Mouse (Mus musculus): ENCODE measurements around the gene Dlat.

DNA sequence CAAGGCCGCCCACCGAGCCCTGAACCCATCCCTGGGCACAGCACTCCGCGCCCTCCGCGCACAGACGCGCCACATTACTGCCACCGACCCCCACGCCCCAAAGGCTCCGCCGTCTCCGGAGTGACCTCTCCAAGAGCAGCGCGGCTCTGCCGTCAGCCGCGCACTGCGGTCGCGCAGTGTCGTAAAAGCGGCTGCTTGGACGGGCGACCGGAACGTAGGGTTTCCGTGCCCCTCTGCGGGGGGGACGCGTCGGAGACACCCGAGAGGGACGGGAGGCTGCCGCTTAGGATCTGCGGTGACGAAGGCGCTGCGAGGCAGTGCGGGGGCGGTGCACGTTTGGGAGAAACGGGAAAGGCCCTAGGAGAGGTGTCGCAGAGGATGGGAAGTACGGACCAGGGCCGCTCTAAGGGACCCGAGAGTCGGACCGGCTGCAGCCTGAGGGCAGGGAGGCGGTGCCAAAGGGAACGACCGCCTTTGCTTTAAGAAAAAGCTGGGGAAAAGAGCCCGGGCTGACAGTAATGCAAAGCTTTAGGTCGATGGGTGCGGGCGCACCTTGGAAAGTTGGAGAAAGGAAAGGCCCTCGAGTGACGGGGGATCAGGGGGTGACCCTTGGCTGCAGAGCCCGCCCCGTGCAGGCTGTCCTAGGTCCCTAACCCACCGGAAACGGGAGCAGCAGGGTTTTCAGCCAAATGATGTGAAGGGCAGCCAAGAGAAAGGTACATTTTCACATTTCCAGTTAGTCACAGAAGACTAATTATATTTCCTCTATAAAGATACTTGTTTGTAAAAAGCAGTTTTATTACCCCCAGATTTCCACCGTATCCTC lies at the start of gene Dlat:
- TF ChIP-seq GATA1 (IDR thresholded peaks at IDR 0.05; ENCODE audit: borderline replicate concordance, low read length) (no peak), FLI1 (IDR thresholded peaks at IDR 0.05; ENCODE audit: low read length) (no peak)

Measured in megakaryocyte, embryonic 14.5 days (primary cell).